Mouse (Mus musculus) CH12.LX (cell line): ENCODE results near the gene Skap1. TPM values are rescaled to one million over a fixed set of nuclear protein-coding genes. Genes with fewer than 3 reads are reported as not detected.
A peak's percentile ranks its signal among the peaks of the same experiment; 100 is the strongest.

Experiments used
- DNase-seq: peaks from one replicate; pipeline ENCODE4 v3.0.0-alpha.2; 2013; ENCODE audit errors: extremely low read depth
- H3K27ac ChIP-seq: 2 replicates; pipeline ENCODE4 v1.5.1; 2012; ENCODE audit warnings: low read depth, mild to moderate bottlenecking, control low read depth, moderate library complexity; ENCODE audit not compliant: insufficient read depth
- H3K27me3 ChIP-seq: replicated peaks from 2 replicates; pipeline ENCODE3; 2012; ENCODE audit warnings: inconsistent platforms
- H3K36me3 ChIP-seq, 2 experiments: replicated peaks in 1 of 2; 2 replicates each; pipeline versions ENCODE3 to v1.6.1; 2012; ENCODE audit warnings: inconsistent platforms in 1 of 2, low read length in 1 of 2, mild to moderate bottlenecking in 1 of 2, mixed read lengths in 1 of 2, moderate library complexity in 1 of 2; ENCODE audit not compliant: control insufficient read depth in 1 of 2, insufficient read depth in 1 of 2
- H3K4me1 ChIP-seq, 2 experiments: 2 replicates each; pipeline ENCODE4 v1.6.1; 2012; ENCODE audit warnings: inconsistent platforms in 1 of 2, moderate library complexity in 1 of 2; ENCODE audit not compliant: insufficient read depth in 2 of 2, control insufficient read depth in 1 of 2
- H3K4me2 ChIP-seq: 2 replicates; pipeline ENCODE4 v1.6.1; 2012; ENCODE audit warnings: low read depth, mild to moderate bottlenecking, control low read depth; ENCODE audit not compliant: poor library complexity, insufficient read depth, severe bottlenecking
- H3K4me3 ChIP-seq, 3 experiments: fragments of 150-350 bp in 1 of 3; sonication (generic) in 1 of 3; replicated peaks in 1 of 3; 2 replicates each; pipeline versions ENCODE3 to v1.5.1; 2011 to 2012; ENCODE audit warnings: low read depth in 2 of 3, low read length in 2 of 3, mild to moderate bottlenecking in 2 of 3, moderate library complexity in 2 of 3, control low read depth in 1 of 3, improper control_type of control experiment in 1 of 3, inconsistent platforms in 1 of 3, mixed read lengths in 1 of 3; ENCODE audit not compliant: poor library complexity in 1 of 3
- H3K79me2 ChIP-seq: replicated peaks from 2 replicates; pipeline ENCODE4 v1.6.1; 2012; ENCODE audit warnings: mild to moderate bottlenecking, moderate library complexity; ENCODE audit not compliant: control insufficient read depth, poor library complexity, insufficient read depth, severe bottlenecking; ENCODE audit errors: extremely low read depth
- H3K9ac ChIP-seq: 2 replicates; pipeline ENCODE4 v1.6.1; 2012; ENCODE audit warnings: low read depth, mild to moderate bottlenecking, control low read depth, moderate library complexity; ENCODE audit not compliant: insufficient read depth
- H3K9me3 ChIP-seq: replicated peaks from 2 replicates; pipeline ENCODE3; 2012; ENCODE audit warnings: low read length, inconsistent platforms, mixed read lengths
- BHLHE40 ChIP-seq: IDR thresholded peaks from 2 replicates; pipeline ENCODE4 v1.6.1; 2011; ENCODE audit warnings: mild to moderate bottlenecking, low read depth, low read length, improper control_type of control experiment
- CHD2 ChIP-seq: IDR thresholded peaks from 2 replicates; pipeline ENCODE4 v1.6.1; 2011; ENCODE audit warnings: low read length, improper control_type of control experiment
- E2F4 ChIP-seq: IDR thresholded peaks from 2 replicates; pipeline ENCODE4 v1.6.1; 2011; ENCODE audit warnings: low read depth, low read length, improper control_type of control experiment; ENCODE audit not compliant: insufficient replicate concordance
- ELF1 ChIP-seq: IDR thresholded peaks from 2 replicates; pipeline ENCODE4 v1.6.1; 2014; ENCODE audit warnings: low read depth, mild to moderate bottlenecking, inconsistent platforms, low read length, improper control_type of control experiment
- EP300 ChIP-seq: IDR thresholded peaks from 2 replicates; pipeline ENCODE4 v1.6.1; 2011; ENCODE audit warnings: low read length, improper control_type of control experiment
- ETS1 ChIP-seq: conservative IDR thresholded peaks from 2 replicates; pipeline ENCODE4 v1.6.1; 2012; ENCODE audit warnings: low read depth, mild to moderate bottlenecking, inconsistent platforms, low read length, improper control_type of control experiment, moderate library complexity
- IRF4 ChIP-seq: IDR thresholded peaks from 2 replicates; pipeline ENCODE4 v1.6.1; 2014; ENCODE audit warnings: low read depth, mild to moderate bottlenecking, inconsistent platforms, low read length, improper control_type of control experiment
- JUN ChIP-seq: IDR thresholded peaks from 2 replicates; pipeline ENCODE4 v1.6.1; 2011; ENCODE audit warnings: low read depth, mild to moderate bottlenecking, low read length, improper control_type of control experiment, moderate library complexity; ENCODE audit not compliant: insufficient read depth
- JUND ChIP-seq: conservative IDR thresholded peaks from 2 replicates; pipeline ENCODE4 v1.6.1; 2011; ENCODE audit warnings: low read depth, low read length, improper control_type of control experiment
- KAT2A ChIP-seq: IDR thresholded peaks from 2 replicates; pipeline ENCODE4 v1.6.1; 2012; ENCODE audit warnings: low read length, improper control_type of control experiment, inconsistent platforms; ENCODE audit not compliant: insufficient replicate concordance
- MAFK ChIP-seq: IDR thresholded peaks from 2 replicates; pipeline ENCODE4 v1.6.1; 2011; ENCODE audit warnings: low read length, improper control_type of control experiment; ENCODE audit not compliant: insufficient replicate concordance
- MAX ChIP-seq: IDR thresholded peaks from 2 replicates; pipeline ENCODE4 v1.6.1; 2011; ENCODE audit warnings: low read length, improper control_type of control experiment
- MEF2A ChIP-seq: IDR thresholded peaks from 2 replicates; pipeline ENCODE4 v1.6.1; 2014; ENCODE audit warnings: low read depth, mild to moderate bottlenecking, inconsistent platforms, low read length, improper control_type of control experiment, borderline replicate concordance
- MXI1 ChIP-seq: IDR thresholded peaks from 2 replicates; pipeline ENCODE4 v1.6.1; 2011; ENCODE audit warnings: mild to moderate bottlenecking, low read depth, low read length, improper control_type of control experiment
- MYC ChIP-seq: IDR thresholded peaks from 2 replicates; pipeline ENCODE4 v1.6.1; 2011; ENCODE audit warnings: low read depth, mild to moderate bottlenecking, improper control_type of control experiment, low read length
- NELFE ChIP-seq: IDR thresholded peaks from 2 replicates; pipeline ENCODE4 v1.6.1; 2011; ENCODE audit warnings: low read depth, low read length, improper control_type of control experiment
- POLR2A ChIP-seq: IDR thresholded peaks from 2 replicates; pipeline ENCODE4 v1.6.1; 2011; ENCODE audit warnings: low read depth, mild to moderate bottlenecking, improper control_type of control experiment, low read length
- RAD21 ChIP-seq: IDR thresholded peaks from 2 replicates; pipeline ENCODE4 v1.6.1; 2011; ENCODE audit warnings: low read depth, mild to moderate bottlenecking, low read length, improper control_type of control experiment, moderate library complexity
- SIN3A ChIP-seq: IDR thresholded peaks from 2 replicates; pipeline ENCODE4 v1.6.1; 2012; ENCODE audit warnings: low read length, improper control_type of control experiment, inconsistent platforms
- TCF12 ChIP-seq: IDR thresholded peaks from 2 replicates; pipeline ENCODE4 v1.6.1; 2014; ENCODE audit warnings: low read depth, mild to moderate bottlenecking, inconsistent platforms, low read length, improper control_type of control experiment
- UBTF ChIP-seq: IDR thresholded peaks from 2 replicates; pipeline ENCODE4 v1.6.1; 2012; ENCODE audit warnings: low read depth, mild to moderate bottlenecking, inconsistent platforms, low read length, improper control_type of control experiment, moderate library complexity
- USF1 ChIP-seq: IDR thresholded peaks from 2 replicates; pipeline ENCODE4 v1.6.1; 2014; ENCODE audit warnings: low read depth, mild to moderate bottlenecking, inconsistent platforms, low read length, improper control_type of control experiment
- dilution Hi-C: fragments of 300-500 bp; cut with MboI; formaldehyde crosslinking; loops from 2 replicates; pipeline ENCODE4 v1.14.3; 2020; ENCODE audit warnings: low sequenced_read_pairs; ENCODE audit not compliant: extremely low pct_unique_long_range_greater_than_20kb, extremely low pct_ligation_motif_present
- in situ Hi-C: fragments of 300-500 bp; cut with MboI; formaldehyde crosslinking; loops from 3 replicates; pipeline ENCODE4 v1.14.3; 2019; ENCODE audit warnings: low sequenced_read_pairs, low pct_ligation_motif_present, low pct_unique_long_range_greater_than_20kb, mixed read lengths
- polyA plus RNA-seq: library from polyadenylated mRNA; unstranded; fragments of >175 nt; gene quantifications from 2 replicates; pipeline ENCODE4 v1.2.1, GENCODE M21; 2012; ENCODE audit warnings: low read depth; ENCODE audit not compliant: insufficient read length
- total RNA-seq, 2 experiments: library from RNA; depleted of rRNA; stranded (reverse); fragments of 300-350 nt in 1 of 2; fragments of >200 nt in 1 of 2; gene quantifications; 2 replicates each; pipeline ENCODE4 v1.2.3; 2012 to 2014

Gene Skap1
- total and polyA plus RNA-seq, 3 experiments: not detected

DNA sequence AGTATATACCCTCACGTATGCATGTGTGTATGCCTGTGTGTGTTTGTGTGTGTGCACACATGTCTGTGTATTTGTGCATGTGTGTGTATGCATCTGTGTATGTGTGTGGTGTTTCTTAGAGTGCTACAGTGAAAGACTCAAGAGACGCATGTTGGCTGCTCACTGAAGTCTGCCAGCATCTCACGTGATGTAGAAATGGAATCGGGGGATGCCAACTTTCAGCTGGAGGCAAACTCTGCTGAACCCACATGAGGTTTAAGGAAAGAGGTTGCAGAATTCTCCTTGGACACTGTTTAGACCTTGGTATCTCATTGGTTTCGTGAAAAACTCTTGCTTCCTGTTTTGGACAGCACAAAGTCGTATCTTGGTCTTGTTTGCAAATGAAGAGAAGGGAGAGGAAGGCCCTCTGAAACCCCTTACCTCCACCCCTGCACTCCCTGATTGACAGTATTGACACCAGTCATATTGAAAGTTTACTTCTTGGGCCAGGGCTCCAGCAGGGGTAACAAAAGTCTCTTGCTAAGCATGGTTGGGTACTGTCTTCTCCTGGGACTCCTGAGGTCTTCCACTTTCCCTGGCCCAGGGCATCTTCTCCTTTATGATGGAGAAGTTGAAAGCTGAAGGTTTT, 8.6 kb upstream of the Skap1 start:
- TF ChIP-seq ETS1 (peak; percentile 31; the same call in 1 of the 2 replicates), MYC (peak; percentile 43), BHLHE40 (peak; percentile 69), JUND (peak; percentile 92), MAFK (no peak), E2F4 (no peak), JUN (peak; percentile 79), EP300 (peak; percentile 80), TCF12 (no peak), MXI1 (no peak), NELFE (no peak), POLR2A (no peak), SIN3A (0 out of 2 replicates have a peak, but pooled peaks have one; percentile 35), UBTF (no peak), IRF4 (peak; percentile 94), ELF1 (peak; percentile 37; the same call in 1 of the 2 replicates), MAX (0 out of 2 replicates have a peak, but pooled peaks have one; percentile 19)
- H3K4me1 ChIP-seq: peaks cover 17 to 20% of the 10 kb centered on the region in 2 experiments
- DNase-seq: peak; percentile 69
- H3K36me3 ChIP-seq: no peaks in the 10 kb centered on the region
- peaks cover 70% of the 10 kb centered on the region for H3K27me3 ChIP-seq
- H3K4me3 ChIP-seq: peak overlapping the region in 1 of 3 experiments; percentile 44
- peak overlapping the region; percentile 38 for H3K4me2 ChIP-seq
- in situ Hi-C loops: no loop called here
- no peaks in the 10 kb centered on the region for H3K79me2 ChIP-seq
- H3K9ac ChIP-seq: no peak overlapping the region
- H3K27ac ChIP-seq: no peak overlapping the region
- H3K9me3 ChIP-seq: no peaks in the 10 kb centered on the region
- dilution Hi-C loops: no loop called here

DNA sequence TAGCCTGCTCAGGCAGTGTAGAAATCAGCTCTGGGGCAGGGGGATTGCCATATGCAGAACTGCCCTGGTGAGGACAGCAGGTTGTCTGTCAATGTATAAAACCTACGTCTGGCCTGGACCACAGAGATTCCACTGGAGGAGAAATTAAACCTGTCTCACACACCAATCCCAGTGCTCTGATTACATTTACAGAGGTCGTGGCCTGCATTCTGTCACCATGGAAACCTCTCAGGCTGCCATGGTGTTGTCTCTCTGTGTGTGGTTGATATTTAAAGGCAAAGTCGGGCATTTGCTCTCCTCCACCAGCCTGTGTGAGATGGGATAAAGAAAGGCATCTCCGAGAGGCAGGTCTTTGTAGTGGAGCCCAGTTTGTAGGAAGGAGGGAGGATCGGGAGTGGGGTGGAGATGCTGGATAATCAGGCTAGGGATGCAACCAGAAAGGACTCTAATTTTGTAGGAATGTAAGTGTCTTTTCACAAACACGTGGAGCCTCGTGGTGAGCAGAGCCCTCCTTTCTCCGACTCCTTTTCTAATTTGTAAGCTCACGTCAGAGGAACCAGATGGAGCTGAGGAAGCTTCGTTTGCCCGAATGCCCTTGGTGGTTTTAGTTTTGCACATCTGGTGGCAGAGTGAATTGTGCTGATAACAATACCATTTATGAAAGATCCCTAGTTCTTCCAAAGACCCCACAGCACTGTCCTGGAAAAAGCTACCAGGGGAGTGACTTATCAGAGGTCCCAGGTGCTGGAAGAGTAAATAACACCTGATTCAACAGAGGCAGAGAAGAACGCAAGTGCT, 7.7 kb upstream of the Skap1 start:
- DNase-seq: no peak
- Histone ChIP-seq H3K9ac (no peak overlapping the region), H3K4me1 (peaks cover 17 to 20% of the 10 kb centered on the region in 2 experiments)
- TF ChIP-seq CHD2: no peak
- no peak for TF ChIP-seq BHLHE40
- TF ChIP-seq SIN3A: no peak
- no peak for TF ChIP-seq POLR2A
- no peak for TF ChIP-seq RAD21
- TF ChIP-seq MXI1: no peak
- TF ChIP-seq JUND: no peak
- no peak for TF ChIP-seq MEF2A
- no peak for TF ChIP-seq USF1
- no peak for TF ChIP-seq IRF4
- no peak for TF ChIP-seq EP300
- TF ChIP-seq KAT2A: no peak
- TF ChIP-seq, all 38 proteins: peak for 0
- Histone ChIP-seq H3K36me3 (no peaks in the 10 kb centered on the region), H3K79me2 (no peaks in the 10 kb centered on the region), H3K27me3 (peaks cover 68% of the 10 kb centered on the region), H3K4me2 (peak overlapping the region; percentile 38; the same call in 1 of the 2 replicates), H3K9me3 (no peaks in the 10 kb centered on the region), H3K4me3 (no peak overlapping the region), H3K27ac (no peak overlapping the region)
- in situ Hi-C loops (no loop called here), dilution Hi-C loops (no loop called here)
